Mouse (Mus musculus) left cerebral cortex, postnatal 36 days (tissue): ENCODE results near the gene Yipf3. TPM values are rescaled to one million over a fixed set of nuclear protein-coding genes. Genes with fewer than 3 reads are reported as not detected.

ENCODE experiments used
- DNase-seq, 2 experiments: peaks; one replicate each; pipeline ENCODE4 v3.0.0; 2021 to 2022; ENCODE audit warnings: low spot score in 2 of 2, mixed read lengths in 1 of 2
- intact Hi-C: fragments of 180-260 bp; cut with DNase I; formaldehyde crosslinking; loops from one replicate; pipeline ENCODE4 v1.15.1; 2025
- total RNA-seq, 2 experiments: library from RNA; stranded (reverse); gene quantifications; 2 replicates each; pipeline ENCODE4 v1.2.3; 2021

Gene Yipf3
- total RNA-seq, result 10 to 100 TPM; 84.6 to 85.6 TPM

GRCm38 (mm10) chr17:46247512-46248188, at the start of gene Yipf3, which contains the start of gene Polr1c:
Gene Yipf3, plus strand, starts transcription at chr17:46248080.
Gene Polr1c, minus strand, starts transcription at chr17:46248054.
- intact Hi-C loops, result no loop called here
- peak; percentile 95 to 97 for DNase-seq

- intact Hi-C loops, result no loop called here
- no peak for DNase-seq
These were observed 46.7 kb upstream of the Yipf3 start for GRCm38 (mm10) chr17:46201151-46201550.

GRCm38 (mm10) chr17:46202421-46203071, 45.3 kb upstream of the Yipf3 start, which contains the start of the genes Polh and Xpo5:
Gene Polh, minus strand, starts transcription at chr17:46202645.
Gene Xpo5, plus strand, starts transcription at chr17:46202782.
- intact Hi-C loops, result no loop called here
- peak; percentile 91 to 95 for DNase-seq

GRCm38 (mm10) chr17:46203078-46203477, 44.8 kb upstream of the Yipf3 start:
- intact Hi-C loops, result no loop called here
- DNase-seq, result no peak

- intact Hi-C loops, result no loop called here
- no peak for DNase-seq
These were observed 41.2 kb upstream of the Yipf3 start for GRCm38 (mm10) chr17:46206676-46207075.

- DNase-seq, result no peak
- intact Hi-C loops, result no loop called here
These were observed 37.3 kb upstream of the Yipf3 start for GRCm38 (mm10) chr17:46210550-46210949.

GRCm38 (mm10) chr17:46221601-46222000, 26.3 kb upstream of the Yipf3 start:
- intact Hi-C loops, result loop anchor here (5.0 kb wide), 1 partner anchor 39 kb away; no protein-coding TSS in a partner anchor
- no peak for DNase-seq

- DNase-seq, result no peak
- intact Hi-C loops, result no loop called here
These were observed 20.3 kb upstream of the Yipf3 start for GRCm38 (mm10) chr17:46227576-46227975.

- DNase-seq, result no peak
- intact Hi-C loops, result no loop called here
These were observed 11.8 kb upstream of the Yipf3 start for GRCm38 (mm10) chr17:46236067-46236466.

GRCm38 (mm10) chr17:46237079-46237478, 10.8 kb upstream of the Yipf3 start:
- no peak for DNase-seq
- intact Hi-C loops, result no loop called here

GRCm38 (mm10) chr17:46237480-46237879, 10.4 kb upstream of the Yipf3 start:
- no peak for DNase-seq
- intact Hi-C loops, result no loop called here

GRCm38 (mm10) chr17:46239516-46240114, 8.3 kb upstream of the Yipf3 start:
- no peak for DNase-seq
- intact Hi-C loops, result no loop called here

- no peak for DNase-seq
- intact Hi-C loops, result no loop called here
These were observed 6.4 kb upstream of the Yipf3 start for GRCm38 (mm10) chr17:46241471-46241870.

GRCm38 (mm10) chr17:46242274-46242673, 5.6 kb upstream of the Yipf3 start:
- DNase-seq, result no peak
- intact Hi-C loops, result no loop called here

- intact Hi-C loops, result no loop called here
- DNase-seq, result no peak
These were observed 4.9 kb upstream of the Yipf3 start for GRCm38 (mm10) chr17:46242993-46243392.

GRCm38 (mm10) chr17:46243624-46244023, 4.3 kb upstream of the Yipf3 start:
- no peak for DNase-seq
- intact Hi-C loops, result no loop called here

GRCm38 (mm10) chr17:46244579-46244978, 3.3 kb upstream of the Yipf3 start:
- intact Hi-C loops, result no loop called here
- DNase-seq, result no peak

- no peak for DNase-seq
- intact Hi-C loops, result no loop called here
These were observed 276 bp downstream of the Yipf3 start for GRCm38 (mm10) chr17:46248189-46248522.

GRCm38 (mm10) chr17:46251174-46251573, 3.3 kb downstream of the Yipf3 start:
- intact Hi-C loops, result no loop called here
- no peak for DNase-seq

GRCm38 (mm10) chr17:46252571-46253451, 4.9 kb downstream of the Yipf3 start:
- intact Hi-C loops, result no loop called here
- no peak for DNase-seq
